Mouse (Mus musculus): ENCODE measurements around the gene Nox4.

Gene Nox4

GRCm38 (mm10) chr7:87245856-87246579, at the start of gene Nox4:
Nox4 (plus strand) TSS chr7:87246096.
- no peak for DNase-seq (ENCODE audit: low spot score in 2 of 2)

GRCm38 (mm10) chr7:87204751-87205150, 41.1 kb upstream of the Nox4 start:
- DNase-seq (ENCODE audit: low spot score in 2 of 2): no peak

GRCm38 (mm10) chr7:87221712-87222111, 24.2 kb upstream of the Nox4 start:
- no peak for DNase-seq (ENCODE audit: low spot score in 2 of 2)

- DNase-seq (ENCODE audit: low spot score in 2 of 2): no peak
Measured at GRCm38 (mm10) chr7:87222751-87223150, 23.1 kb upstream of the Nox4 start.

GRCm38 (mm10) chr7:87225617-87226016, 20.3 kb upstream of the Nox4 start:
- no peak for DNase-seq (ENCODE audit: low spot score in 2 of 2)

- no peak for DNase-seq (ENCODE audit: low spot score in 2 of 2)
Measured at GRCm38 (mm10) chr7:87227051-87227948, 18.6 kb upstream of the Nox4 start.

- no peak for DNase-seq (ENCODE audit: low spot score in 2 of 2)
Measured at GRCm38 (mm10) chr7:87229502-87229901, 16.4 kb upstream of the Nox4 start.

- no peak for DNase-seq (ENCODE audit: low spot score in 2 of 2)
Measured at GRCm38 (mm10) chr7:87241139-87241538, 4.8 kb upstream of the Nox4 start.

GRCm38 (mm10) chr7:87246580-87246934, 661 bp downstream of the Nox4 start:
- DNase-seq (ENCODE audit: low spot score in 2 of 2): peak; percentile 4 to 12

GRCm38 (mm10) chr7:87246940-87247339, 1.0 kb downstream of the Nox4 start:
- DNase-seq (ENCODE audit: low spot score in 2 of 2): no peak

GRCm38 (mm10) chr7:87247926-87248325, 2.0 kb downstream of the Nox4 start:
- DNase-seq (ENCODE audit: low spot score in 2 of 2): no peak

GRCm38 (mm10) chr7:87252071-87252470, 6.2 kb downstream of the Nox4 start:
- no peak for DNase-seq (ENCODE audit: low spot score in 2 of 2)

GRCm38 (mm10) chr7:87277225-87277624, 31.3 kb downstream of the Nox4 start:
- peak in 1 of 2 experiments; percentile 23 for DNase-seq (ENCODE audit: low spot score in 2 of 2)

GRCm38 (mm10) chr7:87303726-87304315, 57.9 kb downstream of the Nox4 start:
- DNase-seq (ENCODE audit: low spot score in 2 of 2): no peak

- DNase-seq (ENCODE audit: low spot score in 2 of 2): no peak
Measured at GRCm38 (mm10) chr7:87321571-87321970, 75.7 kb downstream of the Nox4 start.

GRCm38 (mm10) chr7:87322085-87322484, 76.2 kb downstream of the Nox4 start:
- no peak for DNase-seq (ENCODE audit: low spot score in 2 of 2)

- DNase-seq (ENCODE audit: low spot score in 2 of 2): no peak
Measured at GRCm38 (mm10) chr7:87330782-87331558, 85.1 kb downstream of the Nox4 start.

GRCm38 (mm10) chr7:87345598-87345997, 99.7 kb downstream of the Nox4 start:
- DNase-seq (ENCODE audit: low spot score in 2 of 2): no peak

- no peak for DNase-seq (ENCODE audit: low spot score in 2 of 2)
Measured at GRCm38 (mm10) chr7:87352818-87353217, 106.9 kb downstream of the Nox4 start.

GRCm38 (mm10) chr7:87367834-87368233, 121.9 kb downstream of the Nox4 start:
- no peak for DNase-seq (ENCODE audit: low spot score in 2 of 2)

- no peak for DNase-seq (ENCODE audit: low spot score in 2 of 2)
Measured at GRCm38 (mm10) chr7:87369131-87369530, 123.2 kb downstream of the Nox4 start.

- no peak for DNase-seq (ENCODE audit: low spot score in 2 of 2)
Measured at GRCm38 (mm10) chr7:87370789-87371188, 124.9 kb downstream of the Nox4 start.
